Mouse (Mus musculus) gonadal fat pad, adult 2 months (tissue): Measurements from ENCODE around the gene Vwa1. TPM values are rescaled to one million over a fixed set of nuclear protein-coding genes. Genes with fewer than 3 reads are reported as not detected.
"Not testable (repeated sequence)": the region's sequence is repeated elsewhere in the genome, so short reads cannot be mapped to it uniquely, and the experiment has no call there.

Experiments
- DNase-seq: peaks from one replicate; pipeline ENCODE4 v3.0.0-alpha.2; 2012; ENCODE audit warnings: low read depth
- polyA plus RNA-seq: library from polyadenylated mRNA; depleted of rRNA; stranded (reverse); fragments of >200 nt; gene quantifications from 2 replicates; pipeline ENCODE4 v1.2.3, GENCODE M21; 2012; rRNA removed

The Vwa1 gene
- polyA plus RNA-seq: 21.2 and 28.0 TPM in 2 replicates

- no peak for DNase-seq
Measured at GRCm38 (mm10) chr4:155774280-155774754, at the start of gene Vwa1. Gene Vwa1 (minus strand): TSS chr4:155774698.

GRCm38 (mm10) chr4:155823443-155823842, 48.9 kb upstream of the Vwa1 start:
- DNase-seq: no peak

GRCm38 (mm10) chr4:155821025-155821424, 46.5 kb upstream of the Vwa1 start:
- no peak for DNase-seq

- no peak for DNase-seq
Measured at GRCm38 (mm10) chr4:155817533-155817932, 43.0 kb upstream of the Vwa1 start.

GRCm38 (mm10) chr4:155812665-155813181, 38.2 kb upstream of the Vwa1 start:
- no peak for DNase-seq

GRCm38 (mm10) chr4:155811929-155812664, 37.6 kb upstream of the Vwa1 start, which contains the start of gene Ccnl2:
Gene Ccnl2 (plus strand): TSS chr4:155812489.
- DNase-seq: peak; percentile 49

- DNase-seq: no peak
Measured at GRCm38 (mm10) chr4:155807841-155808240, 33.3 kb upstream of the Vwa1 start.

- no peak for DNase-seq
Measured at GRCm38 (mm10) chr4:155803340-155804041, 29.0 kb upstream of the Vwa1 start.

GRCm38 (mm10) chr4:155802741-155803339, 28.3 kb upstream of the Vwa1 start, which contains the start of gene Mrpl20:
Gene Mrpl20 (plus strand): TSS chr4:155802878.
- DNase-seq: no peak

GRCm38 (mm10) chr4:155802075-155802474, 27.6 kb upstream of the Vwa1 start:
- no peak for DNase-seq

GRCm38 (mm10) chr4:155793730-155794129, 19.2 kb upstream of the Vwa1 start:
- no peak for DNase-seq

- DNase-seq: no peak
Measured at GRCm38 (mm10) chr4:155791240-155791933, 16.9 kb upstream of the Vwa1 start.

GRCm38 (mm10) chr4:155790650-155791161, 16.2 kb upstream of the Vwa1 start:
- peak; percentile 66 for DNase-seq

GRCm38 (mm10) chr4:155790021-155790489, 15.6 kb upstream of the Vwa1 start, which contains the start of gene Ankrd65:
Gene Ankrd65 (plus strand): TSS chr4:155790439.
- DNase-seq: no peak

- not testable (repeated sequence) for DNase-seq
Measured at GRCm38 (mm10) chr4:155788833-155789232, 14.3 kb upstream of the Vwa1 start.

GRCm38 (mm10) chr4:155788300-155788699, 13.8 kb upstream of the Vwa1 start:
- no peak for DNase-seq

- no peak for DNase-seq
Measured at GRCm38 (mm10) chr4:155785819-155786218, 11.3 kb upstream of the Vwa1 start, which contains the start of gene Tmem88b. Gene Tmem88b (minus strand): TSS chr4:155785874.

- DNase-seq: no peak
Measured at GRCm38 (mm10) chr4:155785246-155785645, 10.7 kb upstream of the Vwa1 start.

GRCm38 (mm10) chr4:155784081-155784701, 9.7 kb upstream of the Vwa1 start:
- no peak for DNase-seq

- DNase-seq: no peak
Measured at GRCm38 (mm10) chr4:155783486-155784080, 9.1 kb upstream of the Vwa1 start.
